Mouse (Mus musculus) skeletal muscle tissue, postnatal 0 days (tissue): ENCODE measurements around the gene Sp4. TPM values are rescaled to one million over a fixed set of nuclear protein-coding genes. Genes with fewer than 3 reads are reported as not detected.

Experiments
- polyA plus RNA-seq: library from polyadenylated mRNA; unstranded; fragments of >200 nt; fragmentation: Nextera tagmentation; extraction: Ambion mirVana; gene quantifications from 2 replicates; pipeline ENCODE4 v1.2.1, GENCODE M21; 2015

Sp4 gene
- 4.1 TPM in 2 replicates for polyA plus RNA-seq

GRCm38 (mm10) chr12:118301072-118301865 is at the start of gene Sp4:
Gene Sp4 (minus strand): TSS chr12:118301440.

GRCm38 (mm10) chr12:118198386-118199093 is 102.7 kb downstream of the Sp4 start, which contains the start of gene Dnah11:
Gene Dnah11 (minus strand): TSS chr12:118199043.

Other genes starting within 250 kb of the Sp4 start
- gene Dnah11, start 102.4 kb downstream of the Sp4 start, polyA plus RNA-seq, result not detected in 2 replicates